Mouse (Mus musculus): Measurements from ENCODE around the gene Arl14ep. TPM values are rescaled to one million over a fixed set of nuclear protein-coding genes. Genes with fewer than 3 reads are reported as not detected.

Arl14ep gene
- polyA plus RNA-seq (2015; fragmentation: Nextera tagmentation; extraction: Ambion mirVana): 23.6 and 24.9 TPM in 2 replicates

DNA sequence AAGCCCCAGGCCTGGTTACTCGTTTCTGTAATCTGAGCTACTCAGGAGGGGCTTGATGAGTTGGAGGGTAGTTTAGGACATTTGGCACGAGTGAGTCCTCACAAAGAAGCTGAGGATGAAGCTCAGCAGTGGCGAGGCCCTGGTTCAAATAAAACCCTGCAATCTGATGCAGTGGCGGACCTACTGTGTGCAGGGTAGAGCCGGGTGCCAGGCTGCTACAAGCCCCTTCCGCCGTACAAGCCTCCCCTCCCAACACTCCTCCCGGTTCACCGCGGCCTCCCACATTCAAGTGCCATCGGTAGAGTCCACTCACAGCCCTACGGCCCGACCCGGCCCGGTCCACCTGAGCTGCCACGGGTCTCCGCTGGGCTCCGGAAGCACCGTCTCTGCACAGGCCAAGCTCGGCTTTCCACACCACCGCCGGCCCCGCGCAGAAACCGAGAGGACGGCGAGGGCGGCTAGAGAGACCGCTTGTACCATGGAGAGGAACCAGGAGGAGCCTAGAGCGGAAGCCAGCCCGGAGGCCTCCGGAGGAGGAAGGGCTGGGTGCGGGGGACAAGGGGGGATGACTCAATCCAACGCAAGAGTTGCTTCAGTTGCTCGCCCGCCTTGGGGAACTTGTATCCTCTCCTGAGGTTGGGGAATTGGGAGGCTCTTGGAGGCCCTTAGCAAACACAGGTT lies at the start of gene Arl14ep:
Gene Arl14ep, minus strand, starts transcription at position 466 of the 681 bp plus-strand sequence.

Other genes with a start within 250 kb of the Arl14ep start
- gene Fshb, start 85.2 kb upstream of the Arl14ep start, polyA plus RNA-seq (2015; fragmentation: Nextera tagmentation; extraction: Ambion mirVana): not detected in 2 replicates